Mouse (Mus musculus) heart, postnatal 0 days (tissue): ENCODE data around the gene Agl. TPM values are rescaled to one million over a fixed set of nuclear protein-coding genes. Genes with fewer than 3 reads are reported as not detected.
A peak's percentile ranks its signal among the peaks of the same experiment; 100 is the strongest.

Source experiments
- ATAC-seq: fragments of 200-750 bp; cut with Nextera tagmentation; 2 replicates; pipeline ENCODE4 v1.8.0; 2017; ENCODE audit warnings: low read depth, moderate number of reproducible peaks, moderate library complexity; ENCODE audit not compliant: insufficient read depth
- DNase-seq: peaks from one replicate; pipeline ENCODE4 v3.0.0-alpha.2; 2016; ENCODE audit warnings: low spot score
- H3K27ac ChIP-seq: fragments of 300-500 bp; sonication (generic); 2 replicates; pipeline ENCODE4 v1.5.1; 2014; ENCODE audit warnings: low read depth, mild to moderate bottlenecking
- H3K27me3 ChIP-seq: fragments of 300-500 bp; sonication (generic); 2 replicates; pipeline ENCODE4 v1.6.1; 2014; ENCODE audit warnings: low read length, mixed read lengths; ENCODE audit not compliant: control insufficient read depth, insufficient read depth
- H3K36me3 ChIP-seq: fragments of 300-500 bp; sonication (generic); replicated peaks from 2 replicates; pipeline ENCODE4 v1.6.1; 2014; ENCODE audit warnings: low read length, mixed read lengths; ENCODE audit not compliant: control insufficient read depth, insufficient read depth
- H3K4me1 ChIP-seq: fragments of 300-500 bp; sonication (generic); 2 replicates; pipeline ENCODE4 v1.6.1; 2014; ENCODE audit warnings: antibody characterized with exemption; ENCODE audit not compliant: control insufficient read depth, insufficient read depth
- H3K4me2 ChIP-seq: fragments of 300-500 bp; sonication (generic); 2 replicates; pipeline ENCODE4 v1.6.1; 2014; ENCODE audit warnings: low read depth, mild to moderate bottlenecking, low read length, moderate library complexity
- H3K4me3 ChIP-seq: fragments of 300-500 bp; sonication (generic); 2 replicates; pipeline ENCODE4 v1.5.1; 2014; ENCODE audit warnings: low read depth, low read length
- H3K9ac ChIP-seq: fragments of 300-500 bp; sonication (generic); replicated peaks from 2 replicates; pipeline ENCODE4 v1.6.1; 2014; ENCODE audit warnings: low read depth, low read length, mixed read lengths
- H3K9me3 ChIP-seq: fragments of 300-500 bp; sonication (generic); replicated peaks from 2 replicates; pipeline ENCODE4 v1.6.1; 2016; ENCODE audit warnings: low read length; ENCODE audit not compliant: control insufficient read depth
- CTCF ChIP-seq: IDR thresholded peaks from 2 replicates; pipeline ENCODE4 v1.5.1; 2016; ENCODE audit warnings: antibody characterized with exemption, control low read depth, low read depth
- EP300 ChIP-seq: IDR thresholded peaks from 2 replicates; pipeline ENCODE4 v1.6.1; 2016; ENCODE audit warnings: antibody characterized with exemption, low read depth
- WGBS: fragments of 180-500 bp; shearing (Covaris S2); extraction: QIAGEN DNeasy Blood & Tissue Kit; methylation state at CpG from one replicate; pipeline ENCODE4 v1.1.7; 2014; 5-methylcytosine and 5-hydroxymethylcytosine counted together
- polyA plus RNA-seq: library from polyadenylated mRNA; unstranded; fragments of >200 nt; fragmentation: Nextera tagmentation; extraction: Ambion mirVana; gene quantifications from 2 replicates; pipeline ENCODE4 v1.2.1, GENCODE M21; 2015
- total RNA-seq: library from RNA; depleted of rRNA; stranded (reverse); fragments of >200 nt; gene quantifications from 2 replicates; pipeline ENCODE4 v1.2.3, GENCODE M21; 2014; ENCODE audit warnings: low replicate concordance

Agl gene
- total and polyA plus RNA-seq, 2 experiments from 2014 or later: 75.0 to 242 TPM

GRCm38 (mm10) chr3:116805866-116806265, 2.1 kb downstream of the Agl start:
- H3K4me1 ChIP-seq: peaks cover 22% of the 10 kb centered on the region; the same call in 1 of the 2 replicates
- H3K9me3 ChIP-seq: no peaks in the 10 kb centered on the region
- H3K4me2 ChIP-seq: peak overlapping the region; percentile 76
- WGBS: 32% methylated on average over 3 of the region's 3 CpGs
- DNase-seq (no peak), ATAC-seq (no peak)
- peak overlapping the region; percentile 67 for H3K4me3 ChIP-seq
- no peaks in the 10 kb centered on the region for H3K27me3 ChIP-seq
- peak overlapping the region; percentile 98 for H3K27ac ChIP-seq
- H3K9ac ChIP-seq: peak overlapping the region; percentile 84
- TF ChIP-seq EP300 (no peak), CTCF (no peak)
- H3K36me3 ChIP-seq: peaks cover 15% of the 10 kb centered on the region; the same call in 1 of the 2 replicates

GRCm38 (mm10) chr3:116804746-116805285, 3.1 kb downstream of the Agl start:
- Histone ChIP-seq H3K27ac (peak overlapping the region; percentile 58), H3K4me1 (peaks cover 21% of the 10 kb centered on the region; the same call in 1 of the 2 replicates), H3K4me2 (peak overlapping the region; percentile 76), H3K9me3 (no peaks in the 10 kb centered on the region), H3K27me3 (no peaks in the 10 kb centered on the region), H3K36me3 (peaks cover 18% of the 10 kb centered on the region; the same call in 1 of the 2 replicates), H3K4me3 (peak overlapping the region; percentile 67), H3K9ac (peak overlapping the region; percentile 84)
- WGBS: 36% methylated on average over 6 of the region's 6 CpGs
- DNase-seq (no peak), ATAC-seq (no peak)
- TF ChIP-seq CTCF: no peak

- TF ChIP-seq CTCF (no peak), EP300 (no peak)
- peak overlapping the region; percentile 49 for H3K4me2 ChIP-seq
- H3K4me3 ChIP-seq: peak overlapping the region; percentile 20; the same call in 1 of the 2 replicates
- peak; percentile 81 for DNase-seq
- H3K36me3 ChIP-seq: peaks cover 35% of the 10 kb centered on the region
- no peaks in the 10 kb centered on the region for H3K27me3 ChIP-seq
- ATAC-seq: peak; percentile 80
- peaks cover 11% of the 10 kb centered on the region; the same call in 1 of the 2 replicates for H3K4me1 ChIP-seq
- H3K9me3 ChIP-seq: no peaks in the 10 kb centered on the region
- peak overlapping the region; percentile 71 for H3K27ac ChIP-seq
- WGBS: 20% methylated on average over 8 of the region's 8 CpGs
- H3K9ac ChIP-seq: no peak overlapping the region
Observed at GRCm38 (mm10) chr3:116801755-116802154, 6.2 kb downstream of the Agl start.

GRCm38 (mm10) chr3:116798821-116799510, 9.0 kb downstream of the Agl start:
- peak overlapping the region; percentile 50 for H3K27ac ChIP-seq
- TF ChIP-seq CTCF (no peak), EP300 (no peak)

GRCm38 (mm10) chr3:116788851-116789250, 19.1 kb downstream of the Agl start:
- DNase-seq (no peak), ATAC-seq (no peak)
- no peaks in the 10 kb centered on the region for H3K4me1 ChIP-seq
- no peak for TF ChIP-seq CTCF
- no peak overlapping the region for H3K27ac ChIP-seq
- H3K27me3 ChIP-seq: no peaks in the 10 kb centered on the region
- H3K4me3 ChIP-seq: no peak overlapping the region
- WGBS: 71% methylated on average over 5 of the region's 5 CpGs
- H3K9ac ChIP-seq: no peak overlapping the region
- H3K9me3 ChIP-seq: no peaks in the 10 kb centered on the region
- H3K4me2 ChIP-seq: no peak overlapping the region
- H3K36me3 ChIP-seq: peaks cover 85% of the 10 kb centered on the region

More at GRCm38 (mm10) chr3:116798821-116799510, 9.0 kb downstream of the Agl start:
- Histone ChIP-seq H3K9me3 (no peaks in the 10 kb centered on the region), H3K27me3 (no peaks in the 10 kb centered on the region), H3K9ac (no peak overlapping the region), H3K4me2 (no peak overlapping the region), H3K4me3 (no peak overlapping the region), H3K4me1 (peaks cover 11% of the 10 kb centered on the region; the same call in 1 of the 2 replicates), H3K36me3 (peaks cover 53% of the 10 kb centered on the region)
- DNase-seq (no peak), ATAC-seq (peak; percentile 49)
- WGBS: 46% methylated on average over 4 of the region's 4 CpGs
